Mouse (Mus musculus): ENCODE results near the gene Smcr8. TPM values are rescaled to one million over a fixed set of nuclear protein-coding genes. Genes with fewer than 3 reads are reported as not detected.

Smcr8 gene
- 10 to 100 TPM; 11.2 to 16.7 TPM for total RNA-seq (2021)
- long read RNA-seq, experiment 1, partial matches to known transcripts: 0 of 6 reads
- long read RNA-seq, experiment 1, other reads (novel, unspliced or antisense): 6 of 6 reads
- long read RNA-seq, experiment 2, full-length matches to known transcripts: 2 of 5 reads
- long read RNA-seq, experiment 2, partial matches to known transcripts: 0 of 5 reads
- long read RNA-seq, experiment 2, other reads (novel, unspliced or antisense): 3 of 5 reads

DNA sequence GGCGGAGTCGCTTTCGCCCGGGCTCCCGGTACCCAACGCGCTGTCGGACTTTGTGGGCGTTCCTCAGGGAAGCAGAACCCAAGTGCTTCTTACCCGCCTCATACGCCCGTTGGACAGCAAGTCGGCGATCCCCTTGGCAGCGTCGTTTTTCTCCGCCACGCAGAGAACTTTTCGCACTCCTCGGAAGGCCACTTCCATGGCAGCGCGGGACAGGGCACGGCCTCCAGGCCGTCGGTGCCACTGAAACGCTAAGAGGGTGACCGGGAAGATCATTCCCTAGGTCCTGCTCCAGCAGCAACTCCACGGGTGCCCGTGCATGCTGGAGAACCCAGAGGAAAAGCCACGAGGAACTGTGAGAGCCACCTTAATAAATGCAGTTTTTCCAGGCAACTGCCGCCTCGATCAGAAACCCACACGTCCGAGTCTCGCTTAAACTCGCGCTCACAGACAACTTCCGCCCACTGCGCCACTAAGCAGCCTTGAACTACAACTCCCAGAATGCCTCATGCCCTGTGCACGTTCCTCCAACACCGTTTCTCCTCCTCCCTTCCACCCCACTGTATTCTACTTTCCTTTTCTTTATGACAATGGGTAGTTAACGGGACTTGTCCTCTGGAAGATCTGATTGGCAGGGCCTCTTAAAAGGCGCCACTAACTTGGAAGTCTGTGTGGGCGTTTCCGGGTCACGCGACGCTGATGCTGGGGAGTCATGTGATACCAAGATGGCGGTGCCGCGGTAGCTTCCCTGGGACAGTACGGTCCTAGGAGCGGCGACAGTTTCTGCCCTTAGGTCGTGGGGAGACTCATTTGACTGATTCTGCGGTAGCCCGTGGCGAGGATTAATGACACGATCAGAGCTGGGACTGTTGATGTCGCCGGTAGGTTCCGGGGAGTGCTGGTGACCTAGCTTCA, at the start of gene Smcr8, which contains the start of gene Top3a:
Smcr8 (plus strand) TSS at position 696 of the 912 bp plus-strand sequence.
Top3a (minus strand) TSS at position 537 of the 912 bp plus-strand sequence.
- intact Hi-C loops (cut with DNase I; ENCODE audit: low total_unique reads): loop anchor here (5.0 kb wide), 1 partner anchor 35 kb away; no protein-coding TSS in a partner anchor
- peak; percentile 74 for DNase-seq

DNA sequence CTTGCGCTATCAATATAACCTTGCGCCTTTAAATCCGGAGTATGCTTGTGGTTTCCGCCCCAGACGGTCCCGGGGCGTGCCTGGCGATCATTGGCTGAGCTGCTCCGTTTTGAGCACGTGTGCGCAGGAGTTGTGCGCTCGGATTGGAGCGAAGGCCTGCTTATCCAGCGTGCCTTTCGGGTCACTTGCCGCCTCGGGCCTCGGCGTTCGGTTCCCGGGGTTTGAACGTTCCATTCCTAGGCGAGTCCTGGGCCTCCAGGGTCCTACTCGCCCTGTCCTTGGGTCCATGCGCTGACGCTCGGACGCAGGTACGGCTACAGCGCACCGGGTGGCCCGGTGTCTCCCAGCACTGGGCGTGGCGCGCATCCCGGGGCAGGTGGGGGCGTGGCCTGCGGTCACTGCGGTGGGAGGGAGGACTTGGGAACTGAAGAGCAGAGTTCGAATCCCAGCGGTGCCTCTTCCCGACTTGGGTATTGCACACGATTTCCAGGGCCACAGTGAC, 49.0 kb upstream of the Smcr8 start, which contains the start of gene Mief2:
Mief2 (plus strand) TSS at position 139 of the 502 bp plus-strand sequence.
- intact Hi-C loops (cut with DNase I; ENCODE audit: low total_unique reads): no loop called here

DNA sequence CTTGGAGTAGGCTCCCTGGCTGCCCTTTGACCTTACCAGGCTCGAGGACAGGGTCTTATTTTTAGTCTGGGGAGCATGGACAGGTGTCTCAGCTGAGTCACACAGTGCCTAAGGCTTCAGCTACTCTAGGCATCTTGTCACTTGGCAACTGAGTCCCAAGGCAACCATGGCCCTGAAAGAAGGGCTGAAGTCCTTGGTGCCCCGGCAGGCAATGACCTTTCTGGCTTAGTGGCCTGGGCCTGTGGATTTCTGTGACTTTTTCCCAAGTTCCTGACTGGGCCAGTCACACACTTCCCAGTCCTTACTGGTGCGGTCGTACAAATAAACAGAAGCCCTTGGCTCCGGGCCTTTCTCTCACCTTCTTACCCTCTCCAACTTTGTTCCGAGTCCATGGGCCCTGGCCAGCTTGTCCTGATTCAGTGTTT, 48.1 kb upstream of the Smcr8 start:
- intact Hi-C loops (cut with DNase I; ENCODE audit: low total_unique reads): no loop called here
- DNase-seq: no peak

More for the DNA sequence above, 49.0 kb upstream of the Smcr8 start, which contains the start of gene Mief2:
- DNase-seq: peak; percentile 96

DNA sequence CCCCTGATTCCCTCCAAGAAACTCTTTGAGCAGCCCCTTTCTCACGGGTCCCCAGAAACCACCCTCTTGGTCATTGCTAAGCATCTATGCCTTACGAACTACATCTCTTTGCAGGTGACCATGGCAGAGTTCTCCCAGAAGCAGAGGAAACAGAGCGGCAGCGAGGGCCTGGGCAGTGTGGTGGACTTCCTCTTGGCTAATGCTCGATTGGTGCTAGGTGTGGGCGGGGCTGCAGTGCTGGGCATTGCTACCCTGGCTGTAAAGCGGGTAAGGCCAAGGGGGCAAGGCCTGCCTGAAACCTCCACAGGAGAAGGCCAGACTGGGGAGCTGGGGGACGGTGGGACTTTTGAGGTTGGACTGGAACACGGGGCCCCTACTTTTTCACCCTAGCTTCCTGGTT, 47.2 kb upstream of the Smcr8 start:
- DNase-seq: no peak
- intact Hi-C loops (cut with DNase I; ENCODE audit: low total_unique reads): no loop called here

DNA sequence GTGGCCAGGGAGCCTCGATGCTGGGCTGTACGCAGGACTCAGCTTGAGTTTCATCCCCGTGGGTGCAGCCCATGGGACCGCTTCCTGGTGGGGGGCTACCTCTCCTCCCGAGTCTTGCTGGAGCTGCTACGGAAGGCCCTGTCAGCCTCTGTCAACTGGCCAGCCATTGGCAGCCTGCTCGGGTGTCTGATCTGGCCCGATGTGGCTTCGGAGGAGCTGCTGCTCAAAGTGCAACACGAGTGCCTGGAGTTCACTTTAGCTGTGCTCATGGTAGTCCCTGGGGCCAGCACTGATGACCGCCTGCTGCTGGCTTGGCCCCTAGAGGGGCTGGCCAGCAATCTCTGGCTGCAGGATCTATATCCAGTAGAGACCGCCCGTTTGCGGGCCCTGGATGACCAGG, 46.1 kb upstream of the Smcr8 start:
- peak; percentile 73 for DNase-seq
- intact Hi-C loops (cut with DNase I; ENCODE audit: low total_unique reads): no loop called here

DNA sequence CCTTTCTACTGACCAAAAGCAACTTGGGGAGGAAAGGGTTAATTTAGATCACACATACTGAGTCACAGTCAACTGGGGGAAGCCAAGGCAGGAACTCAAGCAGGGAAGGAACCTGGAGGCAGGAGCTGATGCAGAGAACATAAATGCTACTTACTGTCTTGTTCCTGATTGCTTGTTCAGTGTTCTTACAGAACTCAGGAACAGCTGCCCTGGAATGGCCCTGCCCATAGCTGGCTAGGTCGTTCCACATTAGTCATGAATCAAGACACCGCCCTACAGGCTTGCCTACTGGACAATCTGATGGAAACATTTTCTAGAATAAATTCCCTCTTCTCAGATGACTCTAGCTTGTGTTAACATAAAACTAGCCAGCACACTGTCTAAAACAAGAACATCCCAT, 43.1 kb upstream of the Smcr8 start:
- intact Hi-C loops (cut with DNase I; ENCODE audit: low total_unique reads): no loop called here
- peak; percentile 38 for DNase-seq

DNA sequence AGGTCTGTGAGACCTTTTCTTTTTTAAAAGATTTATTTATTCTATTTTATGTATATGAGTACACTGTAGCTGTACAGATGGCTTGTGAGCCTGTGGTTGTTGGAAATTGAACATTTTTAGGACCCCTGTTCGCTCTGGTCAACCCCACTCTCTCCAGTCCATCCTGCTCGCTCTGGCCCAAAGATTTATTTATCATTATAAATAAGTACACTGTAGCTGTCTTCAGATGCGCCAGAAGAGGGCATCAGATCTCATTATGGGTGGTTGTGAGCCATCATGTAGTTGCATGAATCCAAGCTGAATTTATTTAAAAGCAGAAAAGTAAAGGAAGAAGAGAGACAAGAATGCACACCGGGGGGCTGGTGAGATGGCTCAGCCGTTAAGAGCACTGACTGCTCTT, 42.1 kb upstream of the Smcr8 start:
- DNase-seq: no peak
- intact Hi-C loops (cut with DNase I; ENCODE audit: low total_unique reads): no loop called here

DNA sequence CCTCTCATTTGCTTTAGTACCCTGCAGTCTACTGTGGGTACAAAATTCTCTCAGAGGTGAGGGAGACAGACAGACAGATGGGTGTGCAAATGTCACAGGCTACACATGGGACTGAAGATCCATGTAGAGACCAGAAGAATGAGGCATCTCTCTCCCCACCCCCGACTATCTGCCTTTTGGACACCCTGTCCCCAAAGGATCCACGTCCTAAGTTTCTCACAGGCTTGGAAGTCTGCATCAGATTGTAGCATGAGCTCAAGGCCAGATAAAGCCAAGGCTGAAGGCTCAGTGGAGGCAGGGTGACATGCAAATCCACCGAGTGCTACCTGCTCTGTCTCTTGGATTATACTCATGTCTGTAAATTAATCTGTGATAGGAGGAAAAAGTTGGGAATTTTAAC, 40.8 kb upstream of the Smcr8 start:
- intact Hi-C loops (cut with DNase I; ENCODE audit: low total_unique reads): no loop called here
- no peak for DNase-seq

DNA sequence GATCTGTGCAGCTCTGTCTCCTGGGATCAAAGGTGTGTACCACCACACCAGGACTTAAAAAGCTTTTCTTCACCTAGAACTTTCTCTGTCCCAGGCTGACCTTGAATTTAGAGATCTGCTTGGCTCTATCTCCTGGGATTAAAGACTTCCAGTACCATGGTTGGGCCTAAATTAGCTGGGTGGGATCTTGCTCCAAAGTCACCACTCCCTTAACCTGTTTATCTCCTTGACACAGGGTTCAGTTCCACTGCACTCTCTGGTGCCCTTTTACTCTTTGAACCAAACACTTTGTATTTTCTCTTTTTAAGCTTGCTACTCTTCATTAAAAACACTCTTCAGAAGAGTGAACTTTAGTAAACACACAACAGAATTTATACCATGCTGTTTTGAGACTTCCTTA, 39.9 kb upstream of the Smcr8 start:
- DNase-seq: no peak
- intact Hi-C loops (cut with DNase I; ENCODE audit: low total_unique reads): no loop called here

DNA sequence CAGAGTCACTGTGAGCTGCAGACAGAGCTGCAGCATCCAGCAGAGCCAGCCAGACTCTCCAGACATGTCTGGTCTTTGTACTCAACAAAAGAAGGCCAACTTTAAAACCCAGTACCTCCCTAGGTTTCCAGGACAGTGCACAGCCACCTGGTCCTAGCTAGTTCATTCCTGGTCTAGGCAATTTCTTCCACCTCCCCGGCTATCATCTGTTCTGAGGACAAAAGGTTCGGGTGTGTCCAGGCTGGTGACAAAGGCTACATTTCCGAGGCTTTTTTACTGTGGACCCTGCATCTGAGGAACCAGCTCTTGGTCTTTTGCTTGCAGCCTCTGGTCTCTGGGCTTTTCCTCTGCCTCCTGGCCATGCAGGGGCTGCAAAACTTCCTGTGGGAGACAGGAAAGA, 37.0 kb upstream of the Smcr8 start:
- no peak for DNase-seq
- intact Hi-C loops (cut with DNase I; ENCODE audit: low total_unique reads): loop anchor here (5.0 kb wide), 1 partner anchor 37 kb away; the partner anchor contains the start of genes Smcr8 and Top3a

DNA sequence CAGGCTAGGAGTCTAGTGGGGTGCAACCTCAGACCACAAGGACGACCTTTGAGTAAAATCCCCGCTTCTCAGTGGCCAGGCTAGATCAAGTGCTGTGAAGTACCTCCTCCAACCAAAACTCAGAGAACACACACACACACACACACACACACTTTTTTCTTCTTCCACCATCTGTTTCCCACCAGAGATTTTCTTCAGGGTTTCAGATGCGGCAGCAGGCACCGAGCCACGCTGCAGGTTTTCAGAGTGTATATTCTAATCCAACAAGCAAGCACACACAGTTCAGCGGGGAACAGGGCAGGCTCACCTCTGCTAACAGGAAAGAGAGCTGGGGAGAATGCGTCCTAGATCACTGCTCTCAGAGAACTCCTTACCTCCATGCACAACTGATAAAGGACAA, 21.8 kb upstream of the Smcr8 start:
- intact Hi-C loops (cut with DNase I; ENCODE audit: low total_unique reads): no loop called here
- no peak for DNase-seq

DNA sequence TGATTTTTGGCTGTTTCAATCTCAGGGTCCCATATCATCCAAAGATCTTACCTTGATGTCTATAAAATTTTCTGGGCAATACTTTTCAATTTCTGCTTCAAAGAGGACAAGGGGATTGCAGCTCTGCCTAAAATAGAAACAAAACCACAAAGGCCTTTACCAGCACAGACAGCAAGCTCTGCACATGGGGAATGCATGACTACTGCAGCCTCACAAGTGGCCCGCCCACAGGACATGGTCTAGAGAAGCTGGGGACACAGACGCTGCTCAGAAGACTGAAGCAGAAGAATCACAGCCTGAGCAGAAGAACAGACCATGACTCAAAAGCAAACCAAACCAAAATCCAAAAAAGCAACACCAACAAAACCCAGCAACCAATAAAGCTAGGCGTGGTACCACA, 15.6 kb upstream of the Smcr8 start:
- DNase-seq: no peak
- intact Hi-C loops (cut with DNase I; ENCODE audit: low total_unique reads): no loop called here

DNA sequence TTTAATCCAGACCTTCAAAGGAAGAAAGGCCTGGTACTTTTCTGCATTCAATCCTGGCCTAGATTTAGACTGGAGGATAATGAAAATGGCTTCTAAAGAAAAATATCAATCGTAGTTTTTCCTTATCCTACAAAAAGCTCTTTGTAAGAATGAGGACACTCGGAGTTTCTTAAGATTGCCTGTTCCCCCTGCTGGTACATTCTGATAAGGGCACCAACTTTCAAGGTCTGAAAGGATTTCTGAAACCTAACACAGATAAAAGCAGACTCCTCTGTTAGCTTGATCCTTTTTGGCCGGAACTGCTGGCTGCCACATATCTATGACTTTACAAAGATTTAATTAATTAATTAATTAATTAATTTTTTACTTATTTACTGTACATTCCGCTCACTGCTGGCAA, 10.4 kb upstream of the Smcr8 start:
- no peak for DNase-seq
- intact Hi-C loops (cut with DNase I; ENCODE audit: low total_unique reads): no loop called here

DNA sequence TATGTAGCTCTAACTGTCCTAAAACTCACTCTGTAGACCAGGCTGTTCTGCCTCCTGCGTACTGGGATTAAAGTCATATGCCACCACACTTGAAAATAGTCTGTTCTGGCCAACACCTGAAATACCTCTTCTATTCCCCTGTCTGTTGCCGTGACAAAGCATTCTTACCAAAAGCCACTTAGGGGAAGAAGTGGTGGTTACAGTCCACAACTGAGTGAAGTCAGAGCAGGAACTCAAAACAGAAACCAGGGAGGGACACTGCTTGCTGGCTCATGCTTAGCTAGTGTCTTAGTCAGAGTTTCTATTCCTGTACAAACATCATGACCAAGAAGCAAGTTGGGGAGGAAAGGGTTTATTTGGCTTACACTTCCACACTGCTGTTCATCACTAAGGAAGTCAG, 8.0 kb upstream of the Smcr8 start:
- intact Hi-C loops (cut with DNase I; ENCODE audit: low total_unique reads): no loop called here
- DNase-seq: no peak

DNA sequence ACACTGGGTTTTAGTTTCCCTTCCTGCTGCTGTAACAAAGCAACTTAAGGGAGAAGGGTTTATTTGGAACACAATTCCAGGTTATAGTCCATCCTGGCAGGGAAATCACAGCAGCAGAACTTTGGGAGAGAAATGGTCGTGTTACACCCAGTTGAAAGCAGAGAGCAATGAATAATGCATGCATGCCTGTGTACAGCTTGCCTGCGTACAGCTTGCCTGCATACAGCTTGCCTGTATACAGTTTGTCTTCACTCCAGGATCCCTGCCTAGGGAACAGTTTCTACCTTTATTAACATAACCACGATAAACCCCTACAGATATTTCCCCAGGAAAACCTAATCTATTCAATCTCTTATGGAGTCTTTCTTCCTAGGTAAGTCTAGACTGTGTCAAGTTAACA, 6.5 kb upstream of the Smcr8 start:
- intact Hi-C loops (cut with DNase I; ENCODE audit: low total_unique reads): no loop called here
- no peak for DNase-seq

DNA sequence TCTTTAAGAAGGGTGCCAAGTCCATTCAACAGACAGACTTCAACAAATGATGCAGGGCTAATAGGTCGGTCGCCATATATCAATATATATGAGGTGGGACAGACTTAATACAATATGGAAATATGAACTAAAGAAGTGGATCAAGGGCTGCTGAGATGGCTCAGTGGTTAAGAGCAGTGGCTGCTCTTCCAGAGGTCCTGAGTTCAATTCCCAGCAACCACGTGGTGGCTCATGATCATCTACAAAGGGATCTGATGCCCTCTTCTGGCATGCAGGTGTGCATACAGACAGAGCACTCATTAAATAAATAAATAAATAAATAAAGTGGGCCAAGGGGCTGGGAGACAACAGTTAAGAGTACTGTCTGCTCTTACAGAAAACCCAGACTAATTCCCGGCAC, 5.2 kb upstream of the Smcr8 start:
- intact Hi-C loops (cut with DNase I; ENCODE audit: low total_unique reads): no loop called here
- DNase-seq: no peak

DNA sequence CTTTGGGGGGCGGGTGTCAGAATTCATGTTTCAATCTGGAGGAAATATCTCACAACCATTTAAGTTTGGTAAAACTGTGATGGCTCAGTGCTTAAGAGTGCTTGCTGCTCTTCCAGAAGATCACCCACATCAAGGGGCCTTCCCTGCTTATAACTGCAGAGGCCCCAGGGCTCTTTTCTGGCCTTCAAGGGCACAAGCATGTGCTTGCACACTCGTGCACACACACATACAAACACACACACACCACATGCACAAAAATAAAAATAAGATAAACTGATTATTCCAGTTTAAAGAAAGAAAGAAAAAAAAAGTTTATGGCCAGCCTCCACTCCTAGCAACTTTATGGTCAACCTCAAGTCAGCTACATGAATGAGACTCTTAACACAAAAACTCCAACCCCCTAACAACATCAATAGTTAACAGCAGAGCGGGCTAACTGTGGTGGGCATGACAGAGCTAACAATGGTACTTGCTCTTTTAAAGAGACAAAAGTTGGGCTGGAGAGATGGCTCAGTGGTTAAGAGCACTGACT, 3.1 kb upstream of the Smcr8 start:
- intact Hi-C loops (cut with DNase I; ENCODE audit: low total_unique reads): no loop called here

DNA sequence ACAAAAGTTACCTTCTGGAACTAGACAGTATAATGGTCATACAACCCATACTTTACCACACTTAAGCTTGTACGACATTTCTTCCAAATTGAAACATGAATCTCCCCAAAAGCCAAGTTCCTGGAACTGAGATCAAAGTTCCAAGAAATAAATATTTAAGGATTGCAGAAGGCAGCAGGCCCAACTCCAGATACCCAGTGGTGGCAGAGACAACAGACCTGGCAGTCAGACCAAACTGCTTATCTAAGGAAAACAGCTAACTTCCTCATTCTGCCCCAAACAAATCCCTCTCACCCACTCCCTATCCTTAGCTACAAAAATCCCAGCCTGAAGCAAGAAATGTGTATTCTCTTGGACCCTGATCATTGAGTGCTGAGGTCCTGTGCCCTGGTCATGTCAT, 2.5 kb upstream of the Smcr8 start:
- DNase-seq: no peak
- intact Hi-C loops (cut with DNase I; ENCODE audit: low total_unique reads): loop anchor here (5.0 kb wide), 1 partner anchor 33 kb away; no protein-coding TSS in a partner anchor

More for the DNA sequence above, 3.1 kb upstream of the Smcr8 start:
- DNase-seq: no peak

DNA sequence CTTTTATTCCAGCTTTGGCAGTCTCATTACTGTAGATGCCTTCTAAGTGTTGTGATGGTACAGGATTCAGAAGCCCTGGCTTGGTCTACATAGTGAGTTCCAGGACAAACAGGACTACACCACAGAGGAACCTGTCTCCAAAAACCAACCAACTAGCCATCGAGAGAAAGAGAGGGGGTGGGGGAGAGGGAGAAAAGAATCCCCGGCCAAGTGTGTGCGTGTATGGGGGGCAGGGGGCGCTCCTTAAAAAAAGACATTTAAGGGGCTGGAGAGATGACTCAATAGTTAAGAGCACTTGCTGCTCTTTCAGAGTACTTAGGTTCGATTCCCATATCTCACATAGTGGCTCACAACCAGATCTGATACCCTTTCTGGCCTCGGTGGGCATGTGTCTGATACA, 1.7 kb upstream of the Smcr8 start:
- intact Hi-C loops (cut with DNase I; ENCODE audit: low total_unique reads): loop anchor here (5.0 kb wide), 1 partner anchor 33 kb away; no protein-coding TSS in a partner anchor

More for the DNA sequence above, 1.7 kb upstream of the Smcr8 start:
- no peak for DNase-seq

Measured in gastrocnemius, postnatal 14 days (tissue).